Mouse (Mus musculus) heart, embryonic 14.5 days (tissue): ENCODE results near the gene Sem1. TPM values are rescaled to one million over a fixed set of nuclear protein-coding genes. Genes with fewer than 3 reads are reported as not detected.

Experiments
- ATAC-seq: fragments of 200-750 bp; cut with Nextera tagmentation; 2 replicates; pipeline ENCODE4 v1.8.0; 2017; ENCODE audit warnings: low read depth, moderate TSS enrichment; ENCODE audit not compliant: insufficient number of reproducible peaks, insufficient read depth, low FRiP score
- H3K27ac ChIP-seq, 2 experiments: fragments of 200-500 bp in 1 of 2; fragments of 300-500 bp in 1 of 2; sonication (generic) in 1 of 2; replicated peaks in 1 of 2; 2 replicates each; pipeline ENCODE4 v1.5.1; 2012 to 2014; ENCODE audit warnings: low read depth in 2 of 2, low read length in 2 of 2, control low read depth in 1 of 2, mild to moderate bottlenecking in 1 of 2, mixed read lengths in 1 of 2; ENCODE audit not compliant: control insufficient read depth in 1 of 2, insufficient read depth in 1 of 2
- H3K27me3 ChIP-seq: fragments of 300-500 bp; sonication (generic); 2 replicates; pipeline ENCODE4 v1.6.1; 2014; ENCODE audit warnings: mild to moderate bottlenecking, low read length, control low read depth; ENCODE audit not compliant: control insufficient read depth, insufficient read depth
- H3K36me3 ChIP-seq: fragments of 300-500 bp; sonication (generic); 2 replicates; pipeline ENCODE4 v1.6.1; 2014; ENCODE audit warnings: mild to moderate bottlenecking, control low read depth, low read length, mixed read lengths; ENCODE audit not compliant: control insufficient read depth, insufficient read depth
- H3K4me1 ChIP-seq, 2 experiments: fragments of 200-500 bp in 1 of 2; fragments of 300-500 bp in 1 of 2; sonication (generic) in 1 of 2; 2 replicates each; pipeline ENCODE4 v1.6.1; 2012 to 2014; ENCODE audit warnings: low read length in 2 of 2, control low read depth in 1 of 2, mixed read lengths in 1 of 2; ENCODE audit not compliant: control insufficient read depth in 2 of 2, insufficient read depth in 2 of 2
- H3K4me2 ChIP-seq: fragments of 300-500 bp; sonication (generic); 2 replicates; pipeline ENCODE4 v1.6.1; 2014; ENCODE audit warnings: mild to moderate bottlenecking, low read length
- H3K4me3 ChIP-seq, 2 experiments: fragments of 200-500 bp in 1 of 2; fragments of 300-500 bp in 1 of 2; sonication (generic) in 1 of 2; 2 replicates each; pipeline ENCODE4 v1.5.1; 2012 to 2014; ENCODE audit warnings: low read length in 2 of 2, mild to moderate bottlenecking in 2 of 2, control low read depth in 1 of 2, low read depth in 1 of 2, moderate library complexity in 1 of 2; ENCODE audit not compliant: control insufficient read depth in 1 of 2, insufficient read depth in 1 of 2
- H3K9ac ChIP-seq: fragments of 300-500 bp; sonication (generic); 2 replicates; pipeline ENCODE4 v1.6.1; 2014; ENCODE audit warnings: mild to moderate bottlenecking, low read length
- H3K9me3 ChIP-seq: fragments of 300-500 bp; sonication (generic); 2 replicates; pipeline ENCODE4 v1.6.1; 2016; ENCODE audit warnings: low read length, control low read depth; ENCODE audit not compliant: control insufficient read depth
- WGBS: fragments of 180-500 bp; shearing (Covaris S2); extraction: QIAGEN DNeasy Blood & Tissue Kit; methylation state at CpG from one replicate; pipeline ENCODE4 v1.1.7; 2014; 5-methylcytosine and 5-hydroxymethylcytosine counted together
- polyA plus RNA-seq: library from polyadenylated mRNA; unstranded; fragments of >200 nt; fragmentation: Nextera tagmentation; extraction: Ambion mirVana; gene quantifications from 2 replicates; pipeline ENCODE4 v1.2.1, GENCODE M21; 2014

The Sem1 gene
- polyA plus RNA-seq, 1 experiment from 2014 or later: 256 TPM

DNA sequence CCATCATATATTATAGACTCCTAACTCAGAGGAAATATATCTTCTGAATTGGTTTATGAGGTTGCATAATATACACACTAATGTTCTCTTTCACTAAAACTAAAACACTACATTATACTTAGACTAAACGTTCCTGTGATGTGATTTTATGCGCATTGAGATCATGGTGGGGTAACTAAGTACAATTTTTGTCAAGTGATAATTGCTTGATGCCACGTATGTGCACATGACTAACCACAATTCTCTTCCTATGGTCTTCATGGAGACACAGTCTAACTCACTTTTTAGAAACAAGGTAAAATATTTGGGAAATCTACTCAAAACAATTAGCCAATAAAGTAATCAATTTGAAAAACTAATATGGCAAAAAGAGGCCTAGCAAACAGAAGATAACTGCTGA lies 1.2 kb downstream of the Sem1 start:
- Histone ChIP-seq H3K27ac (no peak overlapping the region), H3K36me3 (0 out of 2 replicates have a peak, but pooled peaks cover 5% of the 10 kb centered on the region)

DNA sequence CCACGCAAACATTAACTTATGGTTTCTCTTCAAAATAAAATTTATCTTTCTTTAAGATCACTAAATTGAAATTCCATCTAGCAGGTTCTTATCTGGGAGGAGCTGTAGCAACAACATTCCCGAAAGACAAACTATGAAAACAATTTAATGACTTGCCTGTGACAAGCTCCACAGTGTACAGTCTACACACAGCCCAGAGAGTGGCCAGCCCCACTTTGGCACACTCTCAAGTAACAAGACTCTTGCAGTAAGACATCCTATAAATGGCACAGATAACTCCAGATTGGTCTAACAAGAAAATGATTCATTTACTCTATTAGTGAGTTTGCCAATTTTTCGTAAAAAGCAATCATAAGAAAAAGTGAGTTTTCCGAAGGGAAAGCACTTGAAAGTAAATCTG lies 2.7 kb downstream of the Sem1 start:
- no peak for ATAC-seq
- H3K4me1 ChIP-seq: peaks cover 0 to 22% of the 10 kb centered on the region in 2 experiments; a peak in 2 of 4 replicates
- H3K36me3 ChIP-seq: 0 out of 2 replicates have a peak, but pooled peaks cover 5% of the 10 kb centered on the region
- no peak overlapping the region for H3K4me3 ChIP-seq
- no peak overlapping the region for H3K9ac ChIP-seq
- no peaks in the 10 kb centered on the region for H3K27me3 ChIP-seq
- H3K9me3 ChIP-seq: no peaks in the 10 kb centered on the region
- 71% methylated on average over 4 of the region's 4 CpGs for WGBS
- peak overlapping the region; percentile 1 for H3K4me2 ChIP-seq
- no peak overlapping the region for H3K27ac ChIP-seq

More for the DNA sequence above, 1.2 kb downstream of the Sem1 start:
- no peaks in the 10 kb centered on the region for H3K27me3 ChIP-seq
- no peaks in the 10 kb centered on the region for H3K9me3 ChIP-seq
- 58% methylated on average over 3 of the region's 3 CpGs for WGBS
- H3K4me1 ChIP-seq: peaks cover 0 to 19% of the 10 kb centered on the region in 2 experiments; a peak in 2 of 4 replicates
- no peak for ATAC-seq
- peak overlapping the region; percentile 79 for H3K4me2 ChIP-seq
- H3K9ac ChIP-seq: peak overlapping the region; percentile 96
- H3K4me3 ChIP-seq: peak overlapping the region; percentile 70 to 79; a peak in 3 of 4 replicates

DNA sequence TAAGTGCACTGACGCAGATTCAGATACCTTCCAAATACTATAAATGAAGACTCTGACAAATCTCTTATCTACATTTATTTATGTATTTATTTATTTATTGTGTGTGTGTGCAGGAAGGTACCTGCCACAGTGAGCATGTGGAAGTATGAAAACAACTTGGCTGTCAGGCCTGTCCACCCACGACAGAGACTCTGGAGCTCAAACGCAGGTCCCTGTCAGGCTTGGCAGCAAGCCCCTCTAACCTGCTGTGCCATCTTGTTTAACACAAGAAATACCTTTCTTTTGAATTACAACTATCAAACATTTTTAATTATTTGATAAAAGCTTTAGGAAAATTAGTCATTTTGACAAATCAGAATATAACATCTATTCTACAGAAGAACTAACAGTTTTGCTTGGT lies 10.0 kb downstream of the Sem1 start:
- H3K36me3 ChIP-seq: no peaks in the 10 kb centered on the region
- no peak for ATAC-seq

DNA sequence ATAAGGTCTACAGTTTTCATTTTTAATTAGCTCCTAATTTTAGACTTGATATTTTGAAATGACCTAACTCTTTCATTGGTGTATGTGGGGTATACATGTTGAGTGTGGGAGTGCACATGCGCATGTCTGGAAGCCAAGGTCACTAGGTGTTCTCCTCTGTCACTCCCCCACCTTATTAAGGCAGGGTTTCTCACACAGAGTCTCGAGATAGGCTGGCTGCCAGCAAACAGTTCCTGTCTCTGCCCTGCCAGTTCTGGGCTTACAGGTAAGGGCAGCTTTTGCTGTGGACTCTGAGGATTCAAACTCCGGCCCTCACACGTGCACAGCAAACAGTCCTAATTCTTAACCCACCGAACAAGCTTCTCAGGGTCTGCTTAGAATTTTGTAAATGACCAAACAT lies 14.8 kb downstream of the Sem1 start:
- H3K27ac ChIP-seq: peak overlapping the region in 1 of 2 experiments; percentile 35; a peak in 3 of 4 replicates
- no peak overlapping the region for H3K4me2 ChIP-seq
- H3K4me3 ChIP-seq: no peak overlapping the region
- ATAC-seq: no peak
- H3K9ac ChIP-seq: no peak overlapping the region
- no peaks in the 10 kb centered on the region for H3K9me3 ChIP-seq
- H3K4me1 ChIP-seq: peaks cover 8 to 26% of the 10 kb centered on the region in 2 experiments
- 51% methylated on average over 5 of the region's 5 CpGs for WGBS
- H3K36me3 ChIP-seq: peaks cover 8% of the 10 kb centered on the region; the same call in 1 of the 2 replicates
- no peaks in the 10 kb centered on the region for H3K27me3 ChIP-seq

More for the DNA sequence above, 10.0 kb downstream of the Sem1 start:
- Histone ChIP-seq H3K27me3 (no peaks in the 10 kb centered on the region), H3K4me1 (peaks cover 3 to 21% of the 10 kb centered on the region in 2 experiments; a peak in 3 of 4 replicates), H3K27ac (no peak overlapping the region), H3K9me3 (no peaks in the 10 kb centered on the region), H3K4me3 (no peak overlapping the region), H3K4me2 (no peak overlapping the region), H3K9ac (no peak overlapping the region)
- WGBS: 75% methylated on average over 3 of the region's 3 CpGs

DNA sequence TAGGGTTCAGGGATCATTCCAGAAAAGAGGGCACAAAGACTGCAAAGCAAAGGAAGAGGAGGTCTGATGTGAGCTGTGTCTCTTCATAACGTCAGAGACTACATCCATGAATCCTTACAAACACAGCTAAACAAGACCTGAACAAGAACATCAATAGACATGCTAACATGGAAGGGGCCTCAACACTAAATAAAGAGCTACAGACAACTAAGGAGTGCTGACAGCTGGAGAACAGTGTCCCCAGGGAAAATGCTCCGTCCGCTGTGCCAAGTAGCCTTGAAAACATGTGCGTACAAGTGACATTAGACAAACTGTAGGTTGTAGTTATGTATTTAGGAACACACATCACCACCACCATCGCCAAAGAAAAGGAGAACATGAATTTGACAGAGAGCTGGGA lies 15.7 kb downstream of the Sem1 start:
- H3K4me2 ChIP-seq: peak overlapping the region; percentile 13; the same call in 1 of the 2 replicates
- H3K36me3 ChIP-seq: peaks cover 12% of the 10 kb centered on the region
- H3K9ac ChIP-seq: no peak overlapping the region
- H3K4me3 ChIP-seq: no peak overlapping the region
- peak overlapping the region in 1 of 2 experiments; percentile 59; a peak in 2 of 4 replicates for H3K27ac ChIP-seq
- H3K4me1 ChIP-seq: peaks cover 8 to 26% of the 10 kb centered on the region in 2 experiments
- no peaks in the 10 kb centered on the region for H3K9me3 ChIP-seq
- 35% methylated on average over 5 of the region's 5 CpGs for WGBS
- H3K27me3 ChIP-seq: no peaks in the 10 kb centered on the region
- ATAC-seq: no peak

DNA sequence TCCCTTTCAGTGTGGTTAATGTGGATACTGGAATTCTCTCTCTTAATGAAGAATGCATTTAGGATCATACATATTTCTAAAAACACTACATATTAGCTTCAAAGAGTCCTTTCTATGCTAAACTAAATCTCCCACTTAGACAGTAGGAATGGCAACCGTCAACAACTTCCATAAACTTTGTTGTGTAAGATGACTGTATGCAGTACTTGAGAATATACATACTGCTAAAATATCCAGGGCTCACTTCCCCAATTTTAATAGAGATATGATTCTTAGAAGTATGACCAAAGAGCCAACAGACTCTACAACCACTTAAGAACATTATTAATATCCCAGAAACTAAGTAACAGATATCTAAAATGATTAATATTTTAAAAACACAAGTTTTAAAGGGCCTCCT lies 20.8 kb downstream of the Sem1 start:
- Histone ChIP-seq H3K4me1 (peaks cover 3 to 12% of the 10 kb centered on the region in 2 experiments), H3K9me3 (no peaks in the 10 kb centered on the region), H3K27ac (no peak overlapping the region), H3K9ac (no peak overlapping the region), H3K27me3 (no peaks in the 10 kb centered on the region), H3K4me2 (no peak overlapping the region), H3K36me3 (peaks cover 40% of the 10 kb centered on the region), H3K4me3 (no peak overlapping the region)
- no peak for ATAC-seq
- WGBS: 93% methylated on average over 1 of the region's 1 CpGs

DNA sequence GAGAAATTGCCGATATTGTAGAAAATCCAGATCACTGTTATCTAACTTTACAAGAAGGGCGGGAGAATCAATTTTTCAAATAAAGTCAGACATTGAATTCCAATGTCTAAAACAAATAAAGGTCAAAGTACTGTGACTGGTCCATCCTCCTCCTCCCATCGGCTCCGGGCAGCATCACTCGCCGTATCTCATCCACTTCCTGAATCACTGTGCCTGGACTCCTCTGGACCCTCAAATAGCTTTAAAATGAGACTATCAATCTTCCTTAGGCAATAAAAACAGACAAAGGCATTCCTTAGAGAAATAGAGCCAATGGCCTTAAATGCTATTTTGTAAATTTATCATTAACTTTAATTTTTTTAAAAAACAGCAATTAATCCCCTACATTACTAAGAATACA lies 26.5 kb downstream of the Sem1 start:
- peaks cover 5% of the 10 kb centered on the region in 2 experiments; a peak in 3 of 4 replicates for H3K4me1 ChIP-seq
- no peak overlapping the region for H3K9ac ChIP-seq
- H3K27me3 ChIP-seq: no peaks in the 10 kb centered on the region
- H3K4me3 ChIP-seq: no peak overlapping the region
- 71% methylated on average over 6 of the region's 6 CpGs for WGBS
- no peak overlapping the region for H3K4me2 ChIP-seq
- H3K27ac ChIP-seq: no peak overlapping the region
- H3K9me3 ChIP-seq: no peaks in the 10 kb centered on the region
- ATAC-seq: no peak
- peaks cover 23% of the 10 kb centered on the region for H3K36me3 ChIP-seq

DNA sequence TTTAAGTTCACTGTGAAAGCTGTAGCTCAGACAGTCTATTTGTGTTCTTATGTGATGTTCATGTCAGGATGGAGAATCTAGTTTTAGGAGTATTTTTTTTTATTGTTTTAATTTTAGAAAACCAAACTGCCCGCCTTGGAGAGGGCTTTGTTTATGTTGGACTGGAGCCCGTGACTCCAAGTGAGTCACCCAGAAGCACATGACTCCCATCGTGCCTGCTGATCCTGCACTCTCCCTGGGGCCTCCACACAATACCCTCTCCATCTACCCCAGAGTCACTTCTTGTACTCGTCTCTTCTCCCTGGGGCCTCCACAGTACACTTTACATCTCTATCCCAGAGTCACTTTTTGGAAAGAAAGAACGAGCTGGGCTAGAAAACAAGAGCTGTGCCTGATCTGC lies 30.5 kb downstream of the Sem1 start:
- Histone ChIP-seq H3K27me3 (no peaks in the 10 kb centered on the region), H3K9ac (no peak overlapping the region), H3K36me3 (no peaks in the 10 kb centered on the region), H3K9me3 (no peaks in the 10 kb centered on the region), H3K4me3 (no peak overlapping the region), H3K4me1 (peaks cover 5% of the 10 kb centered on the region in 2 experiments; a peak in 3 of 4 replicates), H3K27ac (no peak overlapping the region), H3K4me2 (no peak overlapping the region)
- 33% methylated on average over 5 of the region's 5 CpGs for WGBS
- no peak for ATAC-seq
